Mouse (Mus musculus): Measurements from ENCODE around the gene Cdca7. TPM values are rescaled to one million over a fixed set of nuclear protein-coding genes. Genes with fewer than 3 reads are reported as not detected.
A peak's percentile ranks its signal among the peaks of the same experiment; 100 is the strongest.

The Cdca7 gene
- polyA plus RNA-seq, 1 experiment from 2014 or later = 233 TPM

DNA sequence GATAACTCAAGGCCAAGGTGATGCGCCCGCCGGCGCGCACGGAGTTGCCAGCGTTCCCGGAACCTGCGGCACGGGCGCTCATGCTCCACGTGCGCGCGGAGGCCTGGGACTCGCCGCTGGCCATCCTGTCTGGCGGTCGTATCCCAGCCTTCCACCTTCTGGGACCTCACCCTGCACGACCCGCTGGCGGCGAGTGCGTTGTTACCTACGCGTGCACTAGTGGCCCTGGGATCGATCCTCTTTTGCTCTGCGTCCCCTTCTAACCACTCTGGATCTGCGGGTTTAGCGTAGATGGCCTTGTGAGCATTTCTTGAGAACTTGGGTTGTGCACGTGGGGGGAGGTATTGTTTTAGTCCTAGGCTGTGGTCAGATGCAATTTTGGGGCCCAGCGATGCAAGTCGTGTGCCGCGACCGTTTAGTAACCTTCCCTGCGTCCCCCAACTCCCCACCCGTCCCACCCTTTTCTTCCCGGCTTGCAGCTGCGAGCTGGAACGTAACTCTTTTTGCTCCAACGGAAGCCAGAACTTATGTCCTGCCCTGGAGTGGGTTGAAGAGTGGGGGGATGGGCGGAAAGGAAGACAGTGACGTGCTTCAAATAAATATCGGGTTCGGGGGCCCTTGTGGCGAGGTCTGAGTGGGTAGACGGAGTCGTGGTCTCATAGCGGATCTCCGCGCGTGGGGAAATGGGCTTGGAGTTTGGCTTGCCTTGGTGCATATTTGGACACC lies 690 bp downstream of the Cdca7 start:
- no peaks in the 10 kb centered on the region for H3K4me1 ChIP-seq (ENCODE audit: control insufficient read depth, insufficient read depth, low read length)
- peak; percentile 54 for ATAC-seq (replicated peaks; ENCODE audit: insufficient number of reproducible peaks, low FRiP score, low TSS enrichment, low read depth)

DNA sequence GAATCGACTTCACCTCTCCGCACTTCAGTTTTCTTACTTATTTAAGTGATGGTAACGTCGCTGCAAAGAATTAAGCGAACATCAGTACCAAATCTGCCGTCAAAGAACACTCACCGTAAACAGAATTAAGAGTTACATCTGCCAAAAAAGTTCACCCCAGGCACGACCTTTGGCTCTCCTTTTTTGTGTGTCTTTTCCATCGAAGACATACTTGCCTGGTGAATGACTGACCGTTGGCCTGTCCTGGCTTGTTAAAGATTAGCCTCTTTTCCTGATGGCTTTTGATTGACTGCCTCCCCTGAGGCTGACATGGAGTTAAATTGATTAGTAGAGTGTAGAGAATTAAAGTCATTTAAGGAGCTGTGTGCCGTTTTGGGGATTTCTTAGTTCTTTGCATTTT lies 1.3 kb downstream of the Cdca7 start:
- H3K27ac ChIP-seq (replicated peaks; ENCODE audit: low read depth, low read length) = no peak overlapping the region
- H3K9ac ChIP-seq (replicated peaks; ENCODE audit: low read length) = peak overlapping the region; percentile 91
- H3K4me3 ChIP-seq (ENCODE audit: low read depth, low read length) = peak overlapping the region; percentile 84
- DNase-seq (ENCODE audit: low spot score) = no peak
- no peaks in the 10 kb centered on the region for H3K9me3 ChIP-seq (replicated peaks; ENCODE audit: control insufficient read depth, low read length)
- no peaks in the 10 kb centered on the region for H3K4me1 ChIP-seq (ENCODE audit: control insufficient read depth, insufficient read depth, low read length)
- peak overlapping the region; percentile 68 for H3K4me2 ChIP-seq (ENCODE audit: low read depth, low read length)
- H3K36me3 ChIP-seq (replicated peaks; ENCODE audit: control insufficient read depth, insufficient read depth, low read depth, low read length) = peaks cover 4% of the 10 kb centered on the region; the same call in 1 of the 2 replicates
- ATAC-seq (replicated peaks; ENCODE audit: insufficient number of reproducible peaks, low FRiP score, low TSS enrichment, low read depth) = no peak
- no peaks in the 10 kb centered on the region for H3K27me3 ChIP-seq (ENCODE audit: control insufficient read depth, insufficient read depth, low read length)
- under 1% methylated on average over 11 of the region's 11 CpGs for WGBS

More for the DNA sequence above, 690 bp downstream of the Cdca7 start:
- peak overlapping the region; percentile 84 for H3K4me3 ChIP-seq (ENCODE audit: low read depth, low read length)
- DNase-seq (ENCODE audit: low spot score) = peak; percentile 73
- H3K36me3 ChIP-seq (replicated peaks; ENCODE audit: control insufficient read depth, insufficient read depth, low read depth, low read length) = no peaks in the 10 kb centered on the region; the same call in 1 of the 2 replicates
- WGBS = under 1% methylated on average over 52 of the region's 53 CpGs
- H3K9ac ChIP-seq (replicated peaks; ENCODE audit: low read length) = peak overlapping the region; percentile 91
- H3K27ac ChIP-seq (replicated peaks; ENCODE audit: low read depth, low read length) = peak overlapping the region; percentile 60
- no peaks in the 10 kb centered on the region for H3K27me3 ChIP-seq (ENCODE audit: control insufficient read depth, insufficient read depth, low read length)
- H3K9me3 ChIP-seq (replicated peaks; ENCODE audit: control insufficient read depth, low read length) = no peaks in the 10 kb centered on the region
- peak overlapping the region; percentile 68 for H3K4me2 ChIP-seq (ENCODE audit: low read depth, low read length)

DNA sequence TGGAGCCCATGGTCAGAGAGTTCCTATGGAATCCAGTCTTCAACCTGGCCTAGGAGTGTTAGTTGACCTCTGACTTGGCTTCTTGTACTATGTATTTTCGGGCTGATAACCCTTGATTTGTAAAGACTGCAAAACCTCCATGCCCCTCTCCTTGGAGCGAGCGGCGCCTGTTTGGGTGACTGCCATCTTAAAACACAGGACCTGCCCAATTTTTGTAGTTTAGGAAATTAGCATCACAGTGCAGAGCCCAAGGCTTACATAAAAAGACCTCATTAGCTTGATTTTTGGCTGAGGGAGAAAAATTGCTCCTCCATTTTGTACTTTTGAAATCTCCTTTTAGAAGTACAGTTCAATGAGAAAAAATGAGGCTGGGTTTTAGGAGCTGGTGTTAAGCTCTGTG lies 2.2 kb downstream of the Cdca7 start:
- no peak for ATAC-seq (replicated peaks; ENCODE audit: insufficient number of reproducible peaks, low FRiP score, low TSS enrichment, low read depth)
- no peak overlapping the region for H3K27ac ChIP-seq (replicated peaks; ENCODE audit: low read depth, low read length)
- H3K4me2 ChIP-seq (ENCODE audit: low read depth, low read length) = peak overlapping the region; percentile 68
- no peaks in the 10 kb centered on the region for H3K27me3 ChIP-seq (ENCODE audit: control insufficient read depth, insufficient read depth, low read length)
- H3K36me3 ChIP-seq (replicated peaks; ENCODE audit: control insufficient read depth, insufficient read depth, low read depth, low read length) = peaks cover 5% of the 10 kb centered on the region; the same call in 1 of the 2 replicates
- no peaks in the 10 kb centered on the region for H3K9me3 ChIP-seq (replicated peaks; ENCODE audit: control insufficient read depth, low read length)
- no peaks in the 10 kb centered on the region for H3K4me1 ChIP-seq (ENCODE audit: control insufficient read depth, insufficient read depth, low read length)
- DNase-seq (ENCODE audit: low spot score) = no peak
- H3K4me3 ChIP-seq (ENCODE audit: low read depth, low read length) = peak overlapping the region; percentile 84; the same call in 1 of the 2 replicates
- WGBS = 78% methylated on average over 4 of the region's 4 CpGs
- H3K9ac ChIP-seq (replicated peaks; ENCODE audit: low read length) = no peak overlapping the region

DNA sequence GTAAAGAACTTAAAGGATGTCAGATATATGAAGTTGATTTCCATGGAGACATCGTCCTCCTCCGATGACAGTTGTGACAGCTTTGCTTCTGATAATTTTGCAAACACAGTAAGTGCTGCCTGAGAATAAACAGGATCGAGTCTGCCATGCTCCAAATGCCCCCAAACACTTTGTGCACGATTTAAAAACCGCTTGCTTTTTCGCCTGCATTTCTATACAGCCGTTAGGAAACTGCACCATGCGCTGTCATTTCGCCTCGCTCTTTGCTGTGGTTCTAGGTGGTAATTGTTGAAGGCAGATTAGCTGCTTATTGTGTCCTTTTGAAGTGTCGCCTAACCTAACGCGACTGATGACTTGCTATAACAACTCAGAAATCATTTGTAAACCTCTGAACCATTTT lies 3.0 kb downstream of the Cdca7 start:
- Histone ChIP-seq H3K9me3 (replicated peaks; ENCODE audit: control insufficient read depth, low read length) (no peaks in the 10 kb centered on the region), H3K4me1 (ENCODE audit: control insufficient read depth, insufficient read depth, low read length) (no peaks in the 10 kb centered on the region), H3K27me3 (ENCODE audit: control insufficient read depth, insufficient read depth, low read length) (no peaks in the 10 kb centered on the region), H3K4me2 (ENCODE audit: low read depth, low read length) (no peak overlapping the region), H3K9ac (replicated peaks; ENCODE audit: low read length) (no peak overlapping the region), H3K4me3 (ENCODE audit: low read depth, low read length) (no peak overlapping the region), H3K27ac (replicated peaks; ENCODE audit: low read depth, low read length) (no peak overlapping the region), H3K36me3 (replicated peaks; ENCODE audit: control insufficient read depth, insufficient read depth, low read depth, low read length) (peaks cover 9% of the 10 kb centered on the region)
- DNase-seq (ENCODE audit: low spot score) = no peak
- ATAC-seq (replicated peaks; ENCODE audit: insufficient number of reproducible peaks, low FRiP score, low TSS enrichment, low read depth) = no peak
- WGBS = 78% methylated on average over 13 of the region's 13 CpGs

DNA sequence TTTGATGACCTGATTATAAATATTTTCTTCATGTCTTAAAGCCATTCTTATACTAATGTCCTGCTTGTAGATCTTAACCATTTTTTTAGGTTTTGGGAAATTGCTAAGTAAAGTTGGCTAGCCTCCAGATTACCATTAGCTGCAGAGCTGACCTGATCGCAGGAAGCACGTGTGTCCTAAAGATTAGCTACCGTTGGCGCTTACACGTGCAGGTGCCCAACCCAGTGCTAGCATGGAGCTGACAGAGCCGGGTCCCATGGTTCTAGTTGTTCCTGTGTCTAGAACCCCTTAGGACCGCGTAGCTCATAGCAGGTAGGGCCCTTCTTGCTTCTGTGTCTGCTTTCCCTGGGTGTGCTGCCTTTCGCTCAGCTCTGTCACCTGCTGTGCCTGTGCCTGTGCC lies 3.9 kb downstream of the Cdca7 start:
- Histone ChIP-seq H3K27me3 (ENCODE audit: control insufficient read depth, insufficient read depth, low read length) (no peaks in the 10 kb centered on the region), H3K4me2 (ENCODE audit: low read depth, low read length) (no peak overlapping the region), H3K4me3 (ENCODE audit: low read depth, low read length) (no peak overlapping the region), H3K4me1 (ENCODE audit: control insufficient read depth, insufficient read depth, low read length) (no peaks in the 10 kb centered on the region), H3K9me3 (replicated peaks; ENCODE audit: control insufficient read depth, low read length) (no peaks in the 10 kb centered on the region), H3K27ac (replicated peaks; ENCODE audit: low read depth, low read length) (no peak overlapping the region), H3K36me3 (replicated peaks; ENCODE audit: control insufficient read depth, insufficient read depth, low read depth, low read length) (peaks cover 9% of the 10 kb centered on the region), H3K9ac (replicated peaks; ENCODE audit: low read length) (no peak overlapping the region)
- ATAC-seq (replicated peaks; ENCODE audit: insufficient number of reproducible peaks, low FRiP score, low TSS enrichment, low read depth) (no peak), DNase-seq (ENCODE audit: low spot score) (no peak)
- WGBS = 95% methylated on average over 9 of the region's 9 CpGs

DNA sequence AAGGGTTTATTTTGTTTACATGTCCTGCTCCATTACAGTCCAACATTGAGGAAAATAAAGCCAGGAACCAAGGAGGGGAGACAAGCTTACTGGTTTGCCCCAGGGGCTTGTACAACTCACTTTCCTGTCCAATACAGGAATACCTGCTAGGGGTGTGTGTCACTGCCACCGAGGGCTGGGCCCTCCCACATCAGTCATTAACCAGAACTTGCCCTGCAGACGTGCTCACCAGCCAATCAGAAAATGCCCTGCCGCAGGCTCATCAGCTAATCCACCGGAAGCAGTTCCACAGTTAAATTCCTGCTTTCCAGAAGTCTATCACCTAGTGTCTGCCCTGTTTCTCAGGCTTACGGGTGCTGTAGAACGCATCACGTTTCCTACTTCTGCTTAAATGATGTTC lies 15.7 kb downstream of the Cdca7 start:
- no peak overlapping the region for H3K4me3 ChIP-seq (ENCODE audit: low read depth, low read length)
- no peak overlapping the region for H3K4me2 ChIP-seq (ENCODE audit: low read depth, low read length)
- WGBS = 47% methylated on average over 7 of the region's 7 CpGs
- DNase-seq (ENCODE audit: low spot score) (no peak), ATAC-seq (replicated peaks; ENCODE audit: insufficient number of reproducible peaks, low FRiP score, low TSS enrichment, low read depth) (no peak)
- no peaks in the 10 kb centered on the region for H3K4me1 ChIP-seq (ENCODE audit: control insufficient read depth, insufficient read depth, low read length)
- no peak overlapping the region for H3K9ac ChIP-seq (replicated peaks; ENCODE audit: low read length)
- no peaks in the 10 kb centered on the region for H3K9me3 ChIP-seq (replicated peaks; ENCODE audit: control insufficient read depth, low read length)
- no peaks in the 10 kb centered on the region for H3K27me3 ChIP-seq (ENCODE audit: control insufficient read depth, insufficient read depth, low read length)
- no peak overlapping the region for H3K27ac ChIP-seq (replicated peaks; ENCODE audit: low read depth, low read length)
- H3K36me3 ChIP-seq (replicated peaks; ENCODE audit: control insufficient read depth, insufficient read depth, low read depth, low read length) = no peaks in the 10 kb centered on the region

DNA sequence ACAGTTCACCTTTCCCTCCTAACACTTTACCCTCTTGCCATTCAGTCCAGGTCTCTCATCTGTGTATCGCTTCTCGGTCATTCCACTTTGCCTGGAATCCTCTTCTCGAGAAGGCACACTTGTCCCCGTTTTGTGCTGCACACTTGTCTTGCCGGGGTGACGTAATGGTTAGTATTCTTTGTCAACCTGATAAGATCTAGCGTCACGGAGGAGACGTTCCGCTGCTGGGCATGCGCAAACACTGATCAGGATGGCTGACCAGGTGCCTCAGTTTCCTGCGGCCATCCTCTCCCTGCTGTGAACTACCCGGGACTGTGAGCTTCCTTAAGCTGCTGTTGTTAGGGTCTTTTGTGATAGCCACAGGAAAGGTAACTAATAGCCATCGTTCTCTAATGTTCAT lies 17.1 kb downstream of the Cdca7 start:
- Histone ChIP-seq H3K4me3 (ENCODE audit: low read depth, low read length) (no peak overlapping the region), H3K9me3 (replicated peaks; ENCODE audit: control insufficient read depth, low read length) (no peaks in the 10 kb centered on the region)
- no peak for ATAC-seq (replicated peaks; ENCODE audit: insufficient number of reproducible peaks, low FRiP score, low TSS enrichment, low read depth)

DNA sequence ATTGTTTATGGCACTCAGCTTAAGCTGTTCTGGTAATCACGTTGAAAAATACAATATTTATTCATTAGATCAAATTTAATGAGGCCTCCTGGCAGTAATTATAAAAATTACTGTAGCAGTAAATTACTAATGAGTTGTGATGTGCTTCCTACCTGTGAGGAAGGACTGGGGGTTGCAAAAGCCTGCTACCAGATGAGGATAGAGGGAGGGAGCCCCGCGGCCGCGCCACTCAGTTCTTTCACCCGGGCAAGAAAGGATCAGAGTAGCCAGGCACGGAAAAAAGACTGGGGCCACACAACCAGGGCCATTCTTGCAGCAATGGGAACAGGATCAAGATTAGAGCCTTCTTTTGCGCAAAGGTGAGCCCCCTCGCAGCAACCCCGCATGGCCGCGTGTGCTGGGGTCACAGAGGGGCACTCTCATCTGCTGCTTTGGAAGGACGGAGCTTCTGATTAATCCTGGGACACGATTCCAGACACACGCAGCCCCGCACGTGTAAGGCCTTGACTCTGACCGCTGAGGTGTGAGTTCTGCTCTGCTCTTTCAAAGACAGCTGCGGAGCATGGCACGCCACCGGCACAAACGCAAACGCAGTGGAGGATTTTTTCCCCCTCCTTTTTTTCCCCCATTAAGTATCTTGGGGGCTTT lies 23.2 kb downstream of the Cdca7 start:
- Histone ChIP-seq H3K9ac (replicated peaks; ENCODE audit: low read length) (peak overlapping the region; percentile 37; the same call in 1 of the 2 replicates), H3K27me3 (ENCODE audit: control insufficient read depth, insufficient read depth, low read length) (peaks cover 3% of the 10 kb centered on the region; the same call in 1 of the 2 replicates), H3K27ac (replicated peaks; ENCODE audit: low read depth, low read length) (no peak overlapping the region), H3K36me3 (replicated peaks; ENCODE audit: control insufficient read depth, insufficient read depth, low read depth, low read length) (no peaks in the 10 kb centered on the region), H3K4me2 (ENCODE audit: low read depth, low read length) (peak overlapping the region; percentile 52), H3K4me1 (ENCODE audit: control insufficient read depth, insufficient read depth, low read length) (no peaks in the 10 kb centered on the region; the same call in 1 of the 2 replicates), H3K4me3 (ENCODE audit: low read depth, low read length) (no peak overlapping the region), H3K9me3 (replicated peaks; ENCODE audit: control insufficient read depth, low read length) (no peaks in the 10 kb centered on the region)
- ATAC-seq (replicated peaks; ENCODE audit: insufficient number of reproducible peaks, low FRiP score, low TSS enrichment, low read depth) (no peak), DNase-seq (ENCODE audit: low spot score) (peak; percentile 43)
- WGBS = 3% methylated on average over 23 of the region's 23 CpGs

More for the DNA sequence above, 17.1 kb downstream of the Cdca7 start:
- Histone ChIP-seq H3K4me1 (ENCODE audit: control insufficient read depth, insufficient read depth, low read length) (no peaks in the 10 kb centered on the region), H3K27ac (replicated peaks; ENCODE audit: low read depth, low read length) (no peak overlapping the region), H3K4me2 (ENCODE audit: low read depth, low read length) (no peak overlapping the region), H3K27me3 (ENCODE audit: control insufficient read depth, insufficient read depth, low read length) (no peaks in the 10 kb centered on the region), H3K9ac (replicated peaks; ENCODE audit: low read length) (no peak overlapping the region), H3K36me3 (replicated peaks; ENCODE audit: control insufficient read depth, insufficient read depth, low read depth, low read length) (no peaks in the 10 kb centered on the region)
- 48% methylated on average over 14 of the region's 14 CpGs for WGBS
- DNase-seq (ENCODE audit: low spot score) = no peak

Data from embryonic facial prominence, embryonic 11.5 days (tissue).